31 mouse cellular contexts compared by ENCODE assay signal in genomic region chr12:25387791-25388280, GRCm38 (mm10).
A peak's percentile ranks its signal among the peaks of the same experiment; 100 is the strongest.
DNase-seq lines count a peak whose midpoint lies in the region; ATAC-seq lines count a peak whose summit lies in the region.
"Had no signal": no experiment of that assay in that cellular context is flagged by ENCODE, and none has a peak within 500 bp of the region (broad histone marks: within the 10 kb centered on the region; RNA-seq: fewer than 3 reads in every experiment).

No protein-coding gene starts in this region.

- no peaks in the 10 kb centered on the region for H3K36me3 ChIP-seq in hindbrain, embryonic 10.5 days
- H3K36me3 ChIP-seq in hindbrain, embryonic 11.5 days (ENCODE audit: control insufficient read depth, insufficient read depth, low read length) = no peaks in the 10 kb centered on the region
- H3K36me3 ChIP-seq in liver, embryonic 12.5 days = no peaks in the 10 kb centered on the region
- H3K36me3 ChIP-seq: embryonic facial prominence, embryonic 10.5 days; embryonic facial prominence, embryonic 13.5 days; forebrain, embryonic 12.5 days; forebrain, embryonic 15.5 days; heart, embryonic 10.5 days; heart, embryonic 13.5 days had no signal

- H3K4me2 ChIP-seq in hindbrain, embryonic 11.5 days (replicated peaks; ENCODE audit: low read depth, low read length) = no peak overlapping the region
- no peak overlapping the region for H3K4me2 ChIP-seq in liver, embryonic 12.5 days
- H3K4me2 ChIP-seq: embryonic facial prominence, embryonic 13.5 days; forebrain, embryonic 12.5 days; forebrain, embryonic 15.5 days; heart, embryonic 13.5 days; hindbrain, embryonic 14.5 days had no signal

- H3K27ac ChIP-seq in hindbrain, embryonic 10.5 days = 0 out of 2 replicates have a peak overlapping the region, but pooled peaks have one; percentile 29
- H3K27ac ChIP-seq in hindbrain, embryonic 11.5 days (ENCODE audit: low read depth, low read length) = no peak overlapping the region
- H3K27ac ChIP-seq in liver, embryonic 12.5 days = no peak overlapping the region
- H3K27ac ChIP-seq: embryonic facial prominence, embryonic 10.5 days; embryonic facial prominence, embryonic 13.5 days; forebrain, embryonic 12.5 days; forebrain, embryonic 15.5 days; heart, adult 2 months; heart, embryonic 10.5 days; heart, embryonic 13.5 days; hindbrain, embryonic 14.5 days; hindbrain, postnatal 0 days had no signal

- no peak for ATAC-seq in hindbrain, embryonic 11.5 days (ENCODE audit: low FRiP score)
- no peak for ATAC-seq in liver, embryonic 12.5 days
- ATAC-seq: activated CD4-positive, CD25-positive, alpha-beta regulatory T cell, adult 4 months; CD4-positive, CD25-positive, alpha-beta regulatory T cell, adult 4 months; forebrain, embryonic 15.5 days; hindbrain, postnatal 0 days; inflammation-experienced regulatory T-cells, adult 6 months; intestine, embryonic 16.5 days had no signal

- peak; percentile 62 for DNase-seq in adrenal gland, adult 2 months
- no peak for DNase-seq in adrenal gland, postnatal 4 days (ENCODE audit: low spot score in 2 of 2)
- DNase-seq in embryo, embryonic 10 days (ENCODE audit: low spot score) = peak; percentile 17
- DNase-seq in embryo, embryonic 11 days = no peak
- peak; percentile 9 for DNase-seq in hindbrain, embryonic 10.5 days (ENCODE audit: low spot score)
- DNase-seq in hindbrain, embryonic 11.5 days (ENCODE audit: low spot score) = no peak
- DNase-seq in 3134 (ENCODE audit: extremely low read depth, insufficient read length, low spot score) = peak; percentile 13
- DNase-seq: adrenal gland, postnatal 10 days; cerebellum, adult 11 months; cerebellum, adult 2 months; cerebellum, adult 9-11 months; cerebellum, postnatal 25 days; gastrocnemius, postnatal 25 days; heart, adult 2 months; heart, postnatal 14 days; kidney, adult 18-20 months; kidney, adult 9 months had no signal

- peaks cover 12% of the 10 kb centered on the region; the same call in 1 of the 2 replicates for H3K4me1 ChIP-seq in hindbrain, embryonic 10.5 days (replicated peaks)
- H3K4me1 ChIP-seq in hindbrain, embryonic 11.5 days (replicated peaks; ENCODE audit: control insufficient read depth, insufficient read depth, low read length) = no peaks in the 10 kb centered on the region
- no peaks in the 10 kb centered on the region for H3K4me1 ChIP-seq in liver, embryonic 12.5 days
- H3K4me1 ChIP-seq: forebrain, embryonic 12.5 days; forebrain, embryonic 15.5 days; heart, embryonic 13.5 days had no signal

- H3K27me3 ChIP-seq in hindbrain, embryonic 10.5 days (ENCODE audit: insufficient read depth, poor library complexity, severe bottlenecking) = no peaks in the 10 kb centered on the region
- H3K27me3 ChIP-seq in hindbrain, embryonic 11.5 days (ENCODE audit: control insufficient read depth, insufficient read depth, low read length) = no peaks in the 10 kb centered on the region
- no peaks in the 10 kb centered on the region for H3K27me3 ChIP-seq in liver, embryonic 12.5 days (replicated peaks)
- H3K27me3 ChIP-seq: embryonic facial prominence, embryonic 13.5 days; forebrain, embryonic 12.5 days; forebrain, embryonic 15.5 days; heart, embryonic 13.5 days had no signal

- no peaks in the 10 kb centered on the region for H3K9me3 ChIP-seq in hindbrain, embryonic 10.5 days
- no peaks in the 10 kb centered on the region for H3K9me3 ChIP-seq in hindbrain, embryonic 11.5 days (ENCODE audit: control insufficient read depth, low read length)
- no peaks in the 10 kb centered on the region for H3K9me3 ChIP-seq in liver, embryonic 12.5 days (replicated peaks)
- H3K9me3 ChIP-seq: embryonic facial prominence, embryonic 10.5 days; embryonic facial prominence, embryonic 13.5 days; forebrain, embryonic 12.5 days; forebrain, embryonic 15.5 days; heart, embryonic 10.5 days; heart, embryonic 13.5 days had no signal

- no peak overlapping the region for H3K9ac ChIP-seq in hindbrain, embryonic 11.5 days (ENCODE audit: low read depth, low read length)
- no peak overlapping the region for H3K9ac ChIP-seq in liver, embryonic 12.5 days
- H3K9ac ChIP-seq: embryonic facial prominence, embryonic 13.5 days; forebrain, embryonic 12.5 days; forebrain, embryonic 15.5 days; heart, embryonic 13.5 days; hindbrain, embryonic 14.5 days had no signal

- H3K4me3 ChIP-seq in hindbrain, embryonic 10.5 days = no peak overlapping the region
- no peak overlapping the region for H3K4me3 ChIP-seq in hindbrain, embryonic 11.5 days (ENCODE audit: low read depth, low read length)
- H3K4me3 ChIP-seq in liver, embryonic 12.5 days = no peak overlapping the region
- H3K4me3 ChIP-seq: embryonic facial prominence, embryonic 10.5 days; embryonic facial prominence, embryonic 13.5 days; erythroblast, embryonic 14.5 days; forebrain, embryonic 12.5 days; forebrain, embryonic 15.5 days; heart, adult 2 months; heart, embryonic 10.5 days; heart, embryonic 13.5 days had no signal

- 46% methylated on average over 5 of the region's 5 CpGs for WGBS in hindbrain, embryonic 10.5 days
- WGBS in hindbrain, embryonic 11.5 days = 53% methylated on average over 5 of the region's 5 CpGs
- 49% methylated on average over 5 of the region's 5 CpGs for WGBS in liver, embryonic 12.5 days (ENCODE audit: insufficient replicate concordance)

Comparison
In these comparisons a context has a peak if more than half of its experiments do, and no peak if none do; other contexts are left out.
1. DNase-seq: peak in adrenal gland, adult 2 months (single experiment), embryo, embryonic 10 days (single experiment), hindbrain, embryonic 10.5 days (single experiment) and 3134 (single experiment); none in adrenal gland, postnatal 4 days (0 of 2), embryo, embryonic 11 days (single experiment) and hindbrain, embryonic 11.5 days (single experiment).